Mouse (Mus musculus): ENCODE data around the gene Tmem106a. TPM values are rescaled to one million over a fixed set of nuclear protein-coding genes. Genes with fewer than 3 reads are reported as not detected.
"Not testable (repeated sequence)": the region's sequence is repeated elsewhere in the genome, so short reads cannot be mapped to it uniquely, and the experiment has no call there.

Gene Tmem106a
- polyA plus RNA-seq, 1 experiment from 2014 or later: 122 TPM

DNA sequence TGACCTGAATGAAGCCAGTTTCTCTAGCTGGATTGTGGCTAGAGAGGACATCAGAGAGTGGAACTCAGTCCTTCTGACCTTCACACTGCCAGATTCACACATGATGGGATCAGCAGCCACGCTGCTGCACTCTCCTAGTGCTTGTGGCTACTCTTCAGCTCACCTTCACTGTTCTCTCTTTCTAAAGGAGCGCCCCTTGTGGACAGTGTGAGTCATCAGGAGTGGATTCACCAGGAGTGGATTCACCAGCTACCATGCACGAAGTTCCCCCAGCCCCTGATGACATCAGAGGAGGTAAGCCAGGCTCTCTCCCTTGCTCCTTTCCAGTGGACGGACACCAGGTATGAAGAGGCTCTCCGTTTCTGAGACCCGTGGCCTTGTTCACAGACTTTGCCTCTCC is 5.9 kb upstream of the Tmem106a start:
- Histone ChIP-seq H3K4me3 (ENCODE audit: low read depth, low read length) (no peak overlapping the region), H3K9me3 (ENCODE audit: control insufficient read depth) (no peaks in the 10 kb centered on the region), H3K4me2 (replicated peaks; ENCODE audit: low read depth) (no peak overlapping the region), H3K4me1 (replicated peaks; ENCODE audit: control insufficient read depth, insufficient read depth, low read length) (no peaks in the 10 kb centered on the region), H3K9ac (ENCODE audit: low read depth, low read length) (no peak overlapping the region), H3K27ac (ENCODE audit: low read depth, low read length) (no peak overlapping the region), H3K36me3 (ENCODE audit: control insufficient read depth, insufficient read depth) (peaks cover 88% of the 10 kb centered on the region), H3K27me3 (replicated peaks; ENCODE audit: control insufficient read depth, insufficient read depth, low read length) (no peaks in the 10 kb centered on the region)
- WGBS: 78% methylated on average over 6 of the region's 6 CpGs
- peak; percentile 50 for TF ChIP-seq CTCF (IDR thresholded peaks at IDR 0.05; ENCODE audit: low read depth)
- 0 out of 2 replicates have a peak, but pooled peaks have one; percentile 38 for ATAC-seq

DNA sequence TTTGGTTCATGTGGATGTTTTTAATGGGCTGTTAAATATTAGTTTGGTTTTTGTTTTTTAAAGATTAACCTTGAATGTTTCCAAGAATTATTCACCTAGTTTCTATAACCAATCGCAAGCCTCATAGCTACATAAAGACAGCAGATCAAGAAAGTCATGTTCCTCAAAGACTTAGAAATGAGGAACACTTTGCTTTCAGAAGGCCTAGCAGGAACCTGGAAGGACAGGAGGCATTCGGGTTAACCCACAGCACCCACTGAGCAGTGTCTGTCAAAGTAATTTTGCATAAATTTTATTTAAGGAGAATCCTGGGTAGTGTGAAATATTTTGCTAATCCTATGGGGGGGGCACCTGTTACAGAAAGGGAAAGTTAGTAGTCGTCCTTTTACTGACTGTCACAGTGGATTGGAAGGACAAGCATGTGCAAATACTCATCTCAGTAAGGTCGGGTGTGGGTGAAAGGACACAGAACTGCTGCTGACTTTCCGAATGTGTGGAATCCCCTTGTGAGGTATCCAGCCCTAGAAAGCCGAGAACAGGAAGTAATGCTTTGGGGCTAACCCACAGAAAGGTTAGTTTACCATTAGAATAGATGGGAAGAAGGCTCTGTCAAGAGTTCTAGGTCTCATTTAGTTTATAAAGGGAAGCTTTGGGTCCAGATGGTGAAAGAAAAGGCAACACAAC is 819 bp upstream of the Tmem106a start:
- no peak for ATAC-seq
- Histone ChIP-seq H3K4me1 (replicated peaks; ENCODE audit: control insufficient read depth, insufficient read depth, low read length) (0 out of 2 replicates have a peak, but pooled peaks cover 4% of the 10 kb centered on the region), H3K27me3 (replicated peaks; ENCODE audit: control insufficient read depth, insufficient read depth, low read length) (no peaks in the 10 kb centered on the region), H3K9me3 (ENCODE audit: control insufficient read depth) (no peaks in the 10 kb centered on the region), H3K27ac (ENCODE audit: low read depth, low read length) (peak overlapping the region; percentile 5; the same call in 1 of the 2 replicates), H3K9ac (ENCODE audit: low read depth, low read length) (no peak overlapping the region), H3K36me3 (ENCODE audit: control insufficient read depth, insufficient read depth) (peaks cover 47% of the 10 kb centered on the region), H3K4me2 (replicated peaks; ENCODE audit: low read depth) (no peak overlapping the region), H3K4me3 (ENCODE audit: low read depth, low read length) (no peak overlapping the region)
- WGBS: 63% methylated on average over 6 of the region's 6 CpGs
- no peak for TF ChIP-seq CTCF (IDR thresholded peaks at IDR 0.05; ENCODE audit: low read depth)

GRCm38 (mm10) chr11:101583205-101583604 is 1.2 kb downstream of the Tmem106a start:
- peak overlapping the region; percentile 92; the same call in 1 of the 2 replicates for H3K27ac ChIP-seq (ENCODE audit: low read depth, low read length)
- no peak for ATAC-seq
- no peaks in the 10 kb centered on the region for H3K9me3 ChIP-seq (ENCODE audit: control insufficient read depth)
- TF ChIP-seq CTCF (IDR thresholded peaks at IDR 0.05; ENCODE audit: low read depth): no peak
- WGBS: 83% methylated on average over 2 of the region's 2 CpGs
- peaks cover 38% of the 10 kb centered on the region for H3K36me3 ChIP-seq (ENCODE audit: control insufficient read depth, insufficient read depth)
- no peak overlapping the region for H3K9ac ChIP-seq (ENCODE audit: low read depth, low read length)
- H3K4me1 ChIP-seq (replicated peaks; ENCODE audit: control insufficient read depth, insufficient read depth, low read length): 0 out of 2 replicates have a peak, but pooled peaks cover 4% of the 10 kb centered on the region
- peak overlapping the region; percentile 72 for H3K4me2 ChIP-seq (replicated peaks; ENCODE audit: low read depth)
- H3K4me3 ChIP-seq (ENCODE audit: low read depth, low read length): no peak overlapping the region
- H3K27me3 ChIP-seq (replicated peaks; ENCODE audit: control insufficient read depth, insufficient read depth, low read length): no peaks in the 10 kb centered on the region

DNA sequence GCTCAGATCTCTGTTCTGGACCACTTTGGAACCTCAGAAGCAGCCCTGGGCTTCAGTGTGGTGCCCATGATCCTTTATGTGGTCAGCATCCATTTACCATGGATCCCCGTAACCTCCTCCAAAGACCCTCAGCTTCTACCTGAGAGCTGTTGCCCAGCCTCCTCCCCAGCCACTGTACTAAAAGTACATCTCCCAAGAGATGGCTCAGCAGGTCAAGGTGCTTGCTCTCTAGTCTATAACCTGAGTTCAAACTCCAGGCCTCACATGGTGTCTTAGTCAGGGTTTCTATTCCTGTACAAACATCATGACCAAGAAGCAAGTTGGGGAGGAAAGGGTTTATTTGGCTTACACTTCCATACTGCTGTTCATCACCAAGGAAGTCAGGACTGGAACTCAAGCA is 3.0 kb downstream of the Tmem106a start:
- not testable (repeated sequence) for H3K27me3 ChIP-seq (replicated peaks; ENCODE audit: control insufficient read depth, insufficient read depth, low read length); H3K4me3 ChIP-seq (ENCODE audit: low read depth, low read length); H3K4me2 ChIP-seq (replicated peaks; ENCODE audit: low read depth); ATAC-seq; H3K9ac ChIP-seq (ENCODE audit: low read depth, low read length); H3K4me1 ChIP-seq (replicated peaks; ENCODE audit: control insufficient read depth, insufficient read depth, low read length); H3K9me3 ChIP-seq (ENCODE audit: control insufficient read depth)
- WGBS: 81% methylated on average over 1 of the region's 1 CpGs
- Histone ChIP-seq H3K36me3 (ENCODE audit: control insufficient read depth, insufficient read depth) (peaks cover 29% of the 10 kb centered on the region), H3K27ac (ENCODE audit: low read depth, low read length) (peak overlapping the region; percentile 41; the same call in 1 of the 2 replicates)

GRCm38 (mm10) chr11:101585805-101586204 is 3.8 kb downstream of the Tmem106a start:
- TF ChIP-seq CTCF (IDR thresholded peaks at IDR 0.05; ENCODE audit: low read depth): no peak
- H3K9me3 ChIP-seq (ENCODE audit: control insufficient read depth): no peaks in the 10 kb centered on the region
- no peak for ATAC-seq

DNA sequence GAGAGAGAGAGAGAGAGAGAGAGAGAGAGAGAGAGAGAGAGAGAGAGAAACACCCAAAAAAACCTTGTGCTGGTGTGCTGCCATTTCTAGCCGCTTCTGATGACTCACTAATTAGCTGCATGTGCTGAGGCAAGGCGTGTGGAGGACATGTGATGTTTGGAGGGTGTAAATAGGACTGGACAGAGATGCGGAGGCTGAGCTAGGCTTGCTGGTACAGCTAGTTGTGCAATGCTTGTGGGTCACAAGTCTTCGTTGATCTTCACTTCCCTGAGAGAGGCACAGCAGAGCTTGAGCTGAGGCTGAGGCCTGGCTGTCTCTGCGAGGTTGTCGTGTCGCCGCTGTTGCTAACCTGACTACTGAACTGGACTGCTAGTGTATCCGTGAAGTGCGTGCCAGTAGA is 5.6 kb downstream of the Tmem106a start:
- peak overlapping the region; percentile 62 for H3K27ac ChIP-seq (ENCODE audit: low read depth, low read length)
- H3K4me2 ChIP-seq (replicated peaks; ENCODE audit: low read depth): no peak overlapping the region
- no peaks in the 10 kb centered on the region for H3K27me3 ChIP-seq (replicated peaks; ENCODE audit: control insufficient read depth, insufficient read depth, low read length)
- 0 out of 2 replicates have a peak, but pooled peaks cover 11% of the 10 kb centered on the region for H3K4me1 ChIP-seq (replicated peaks; ENCODE audit: control insufficient read depth, insufficient read depth, low read length)
- H3K36me3 ChIP-seq (ENCODE audit: control insufficient read depth, insufficient read depth): peaks cover 41% of the 10 kb centered on the region
- H3K9ac ChIP-seq (ENCODE audit: low read depth, low read length): no peak overlapping the region
- 72% methylated on average over 10 of the region's 10 CpGs for WGBS
- no peak for TF ChIP-seq CTCF (IDR thresholded peaks at IDR 0.05; ENCODE audit: low read depth)
- peak; percentile 44 for ATAC-seq
- no peaks in the 10 kb centered on the region for H3K9me3 ChIP-seq (ENCODE audit: control insufficient read depth)
- no peak overlapping the region for H3K4me3 ChIP-seq (ENCODE audit: low read depth, low read length)

More at GRCm38 (mm10) chr11:101585805-101586204, 3.8 kb downstream of the Tmem106a start:
- Histone ChIP-seq H3K9ac (ENCODE audit: low read depth, low read length) (no peak overlapping the region), H3K27ac (ENCODE audit: low read depth, low read length) (peak overlapping the region; percentile 5; the same call in 1 of the 2 replicates), H3K4me1 (replicated peaks; ENCODE audit: control insufficient read depth, insufficient read depth, low read length) (0 out of 2 replicates have a peak, but pooled peaks cover 13% of the 10 kb centered on the region), H3K4me2 (replicated peaks; ENCODE audit: low read depth) (no peak overlapping the region), H3K4me3 (ENCODE audit: low read depth, low read length) (no peak overlapping the region), H3K27me3 (replicated peaks; ENCODE audit: control insufficient read depth, insufficient read depth, low read length) (no peaks in the 10 kb centered on the region), H3K36me3 (ENCODE audit: control insufficient read depth, insufficient read depth) (peaks cover 30% of the 10 kb centered on the region; the same call in 1 of the 2 replicates)
- WGBS: 63% methylated on average over 4 of the region's 4 CpGs

Data from intestine, postnatal 0 days (tissue).